Mouse (Mus musculus) liver, adult (tissue): ENCODE results near the gene Atp8b4.

Experiments
- GATA4 ChIP-seq: IDR thresholded peaks from 2 replicates; pipeline ENCODE4 v1.6.1; 2014; ENCODE audit warnings: mild to moderate bottlenecking, low read length; ENCODE audit not compliant: insufficient replicate concordance

Atp8b4 gene

GRCm38 (mm10) chr2:126507477-126507876 lies 7.0 kb upstream of the Atp8b4 start:
- no peak for TF ChIP-seq GATA4

GRCm38 (mm10) chr2:126505156-126505555 lies 4.7 kb upstream of the Atp8b4 start:
- TF ChIP-seq GATA4 = no peak

GRCm38 (mm10) chr2:126499730-126500129 lies 744 bp downstream of the Atp8b4 start:
- no peak for TF ChIP-seq GATA4

- TF ChIP-seq GATA4 = no peak
Measured at GRCm38 (mm10) chr2:126498761-126499452, 1.6 kb downstream of the Atp8b4 start.

GRCm38 (mm10) chr2:126496838-126497237 lies 3.6 kb downstream of the Atp8b4 start:
- TF ChIP-seq GATA4 = no peak

- no peak for TF ChIP-seq GATA4
Measured at GRCm38 (mm10) chr2:126495832-126496695, 4.4 kb downstream of the Atp8b4 start.

- TF ChIP-seq GATA4 = no peak
Measured at GRCm38 (mm10) chr2:126495230-126495629, 5.2 kb downstream of the Atp8b4 start.

- TF ChIP-seq GATA4 = no peak
Measured at GRCm38 (mm10) chr2:126493306-126493705, 7.2 kb downstream of the Atp8b4 start.

GRCm38 (mm10) chr2:126492713-126493112 lies 7.8 kb downstream of the Atp8b4 start:
- TF ChIP-seq GATA4 = no peak

GRCm38 (mm10) chr2:126491446-126491845 lies 9.0 kb downstream of the Atp8b4 start:
- TF ChIP-seq GATA4 = no peak

GRCm38 (mm10) chr2:126490573-126490972 lies 9.9 kb downstream of the Atp8b4 start:
- no peak for TF ChIP-seq GATA4

GRCm38 (mm10) chr2:126485262-126486017 lies 15.0 kb downstream of the Atp8b4 start:
- no peak for TF ChIP-seq GATA4

- TF ChIP-seq GATA4 = no peak
Measured at GRCm38 (mm10) chr2:126483337-126483736, 17.1 kb downstream of the Atp8b4 start.

- TF ChIP-seq GATA4 = no peak
Measured at GRCm38 (mm10) chr2:126477556-126477955, 22.9 kb downstream of the Atp8b4 start.

GRCm38 (mm10) chr2:126475681-126476410 lies 24.6 kb downstream of the Atp8b4 start:
- TF ChIP-seq GATA4 = no peak

- no peak for TF ChIP-seq GATA4
Measured at GRCm38 (mm10) chr2:126474019-126474418, 26.5 kb downstream of the Atp8b4 start.

GRCm38 (mm10) chr2:126472836-126473235 lies 27.6 kb downstream of the Atp8b4 start:
- TF ChIP-seq GATA4 = no peak
